Mouse (Mus musculus) hindlimb bud, embryonic 11.5 days (tissue): ENCODE measurements around the gene Uggt2.

Experiments used
- DNase-seq: peaks from one replicate; pipeline ENCODE4 v3.0.0-alpha.2; 2012; ENCODE audit warnings: low read depth, low spot score; ENCODE audit errors: extremely low spot score

The Uggt2 gene

GRCm38 (mm10) chr14:119037076-119037683 lies 62.0 kb downstream of the Uggt2 start:
- no peak for DNase-seq

- no peak for DNase-seq
Observed at GRCm38 (mm10) chr14:119027675-119028253, 71.5 kb downstream of the Uggt2 start.

- no peak for DNase-seq
Observed at GRCm38 (mm10) chr14:119027130-119027529, 72.1 kb downstream of the Uggt2 start.

- DNase-seq, result no peak
Observed at GRCm38 (mm10) chr14:119025889-119026288, 73.3 kb downstream of the Uggt2 start.

- DNase-seq, result no peak
Observed at GRCm38 (mm10) chr14:119013549-119013948, 85.7 kb downstream of the Uggt2 start.

- DNase-seq, result no peak
Observed at GRCm38 (mm10) chr14:119012607-119013431, 86.4 kb downstream of the Uggt2 start.

- no peak for DNase-seq
Observed at GRCm38 (mm10) chr14:119009531-119009930, 89.7 kb downstream of the Uggt2 start.

- no peak for DNase-seq
Observed at GRCm38 (mm10) chr14:119008031-119008590, 91.1 kb downstream of the Uggt2 start.

GRCm38 (mm10) chr14:119007103-119007951 lies 91.9 kb downstream of the Uggt2 start:
- DNase-seq, result peak; percentile 99

- DNase-seq, result no peak
Observed at GRCm38 (mm10) chr14:119006441-119007102, 92.7 kb downstream of the Uggt2 start.

GRCm38 (mm10) chr14:119005834-119006233 lies 93.4 kb downstream of the Uggt2 start:
- DNase-seq, result no peak

GRCm38 (mm10) chr14:119003320-119003719 lies 95.9 kb downstream of the Uggt2 start:
- no peak for DNase-seq

- no peak for DNase-seq
Observed at GRCm38 (mm10) chr14:118995226-118995925, 103.9 kb downstream of the Uggt2 start.

GRCm38 (mm10) chr14:118987523-118988496 lies 111.4 kb downstream of the Uggt2 start:
- DNase-seq, result no peak

- peak; percentile 22 for DNase-seq
Observed at GRCm38 (mm10) chr14:118986653-118987522, 112.3 kb downstream of the Uggt2 start.

- no peak for DNase-seq
Observed at GRCm38 (mm10) chr14:118984161-118984560, 115.1 kb downstream of the Uggt2 start.

GRCm38 (mm10) chr14:118983396-118983795 lies 115.8 kb downstream of the Uggt2 start:
- no peak for DNase-seq
